Mouse (Mus musculus) liver, adult 10 weeks (tissue): ENCODE results near the gene Lpar2. TPM values are rescaled to one million over a fixed set of nuclear protein-coding genes. Genes with fewer than 3 reads are reported as not detected.

ENCODE experiments used
- polyA plus RNA-seq: library from polyadenylated mRNA; stranded (reverse); fragments of 350-450 nt; fragmentation: Illumina TruSeq; extraction: RNeasy Lipid Tissue Mini Kit (QIAGEN cat#74804); gene quantifications from one replicate; pipeline ENCODE4 v1.2.3, GENCODE M21; 2014; ENCODE audit warnings: low read depth, low replicate concordance

Gene Lpar2
- polyA plus RNA-seq = 0.21 TPM

GRCm38 (mm10) chr8:69822386-69823191 lies at the start of gene Lpar2:
TSS of gene Lpar2 (plus strand) at chr8:69822429.

GRCm38 (mm10) chr8:69774503-69775148 lies 47.6 kb upstream of the Lpar2 start, which contains the start of gene Gm20422:
TSS of gene Gm20422 (minus strand) at chr8:69774886.

GRCm38 (mm10) chr8:69790773-69791367 lies 31.4 kb upstream of the Lpar2 start, which contains the start of the genes Atp13a1 and Zfp866:
TSS of gene Atp13a1 (plus strand) at chr8:69791163.
TSS of gene Zfp866 (minus strand) at chr8:69791178.

GRCm38 (mm10) chr8:69808094-69808863 lies 13.9 kb upstream of the Lpar2 start, which contains the start of gene Gmip:
TSS of gene Gmip (plus strand) at chr8:69808679.

DNA sequence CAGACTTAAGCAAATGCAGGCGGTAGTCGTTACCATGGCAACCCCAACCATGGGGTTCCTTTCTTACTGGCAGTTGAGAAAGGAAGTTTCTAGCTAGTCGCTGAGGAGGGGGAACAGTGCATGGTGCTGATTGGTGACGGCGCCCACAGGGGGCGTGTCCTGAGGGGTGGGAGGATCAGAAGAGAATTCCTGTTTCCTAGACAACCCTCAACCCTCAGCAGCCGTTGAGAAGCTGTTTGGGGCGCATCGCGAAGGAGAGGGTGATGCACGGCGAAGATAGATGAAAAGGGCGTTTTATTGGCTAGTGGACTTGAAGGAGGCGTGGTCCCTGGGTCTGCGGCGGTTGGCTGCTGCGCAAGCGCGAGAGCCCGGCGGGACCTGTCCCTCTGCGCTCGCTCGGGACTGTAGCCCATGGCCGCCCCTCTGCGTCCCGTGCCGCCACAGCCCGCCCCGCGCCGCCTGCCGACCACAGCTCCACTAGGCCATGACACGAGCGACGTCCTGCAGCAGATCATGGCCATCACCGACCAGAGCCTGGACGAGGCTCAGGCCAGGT lies 10.1 kb downstream of the Lpar2 start, which contains the start of gene Pbx4:
Gene Pbx4 (plus strand): TSS at position 194 of the 556 bp plus-strand sequence.

Other genes starting within 250 kb of the Lpar2 start
- 17.1 TPM for gene Zfp868, start 196.9 kb upstream of the Lpar2 start, polyA plus RNA-seq
- gene Zfp964, start 167.9 kb upstream of the Lpar2 start, polyA plus RNA-seq = 3.2 TPM
- gene Zfp869, start 111.7 kb upstream of the Lpar2 start, polyA plus RNA-seq = 29.0 TPM
- 8.7 TPM for gene Zfp963, start 72.5 kb upstream of the Lpar2 start, polyA plus RNA-seq
- gene Gm20422, start 47.5 kb upstream of the Lpar2 start, polyA plus RNA-seq = not detected
- gene Atp13a1, start 31.3 kb upstream of the Lpar2 start, polyA plus RNA-seq = 1.7 TPM
- 13.6 TPM for gene Zfp866, start 31.3 kb upstream of the Lpar2 start, polyA plus RNA-seq
- 1.6 TPM for gene Gmip, start 13.8 kb upstream of the Lpar2 start, polyA plus RNA-seq
- gene Pbx4, start 10.1 kb downstream of the Lpar2 start, polyA plus RNA-seq = not detected
- gene Cilp2, start 65.3 kb downstream of the Lpar2 start, polyA plus RNA-seq = not detected
- gene Tssk6, start 79.8 kb downstream of the Lpar2 start, polyA plus RNA-seq = not detected
- 2.1 TPM for gene Ndufa13, start 80.1 kb downstream of the Lpar2 start, polyA plus RNA-seq
- gene Yjefn3, start 80.3 kb downstream of the Lpar2 start, polyA plus RNA-seq = not detected
- 3.9 TPM for gene Gatad2a, start 174.0 kb downstream of the Lpar2 start, polyA plus RNA-seq
- gene Mau2, start 220.3 kb downstream of the Lpar2 start, polyA plus RNA-seq = 4.5 TPM
- gene Sugp1, start 220.4 kb downstream of the Lpar2 start, polyA plus RNA-seq = 3.7 TPM